Mouse (Mus musculus): ENCODE measurements around the gene Lxn. TPM values are rescaled to one million over a fixed set of nuclear protein-coding genes. Genes with fewer than 3 reads are reported as not detected.

The Lxn gene
- 295 and 298 TPM in 2 replicates for polyA plus RNA-seq (2015; fragmentation: Nextera tagmentation; extraction: Ambion mirVana)

DNA sequence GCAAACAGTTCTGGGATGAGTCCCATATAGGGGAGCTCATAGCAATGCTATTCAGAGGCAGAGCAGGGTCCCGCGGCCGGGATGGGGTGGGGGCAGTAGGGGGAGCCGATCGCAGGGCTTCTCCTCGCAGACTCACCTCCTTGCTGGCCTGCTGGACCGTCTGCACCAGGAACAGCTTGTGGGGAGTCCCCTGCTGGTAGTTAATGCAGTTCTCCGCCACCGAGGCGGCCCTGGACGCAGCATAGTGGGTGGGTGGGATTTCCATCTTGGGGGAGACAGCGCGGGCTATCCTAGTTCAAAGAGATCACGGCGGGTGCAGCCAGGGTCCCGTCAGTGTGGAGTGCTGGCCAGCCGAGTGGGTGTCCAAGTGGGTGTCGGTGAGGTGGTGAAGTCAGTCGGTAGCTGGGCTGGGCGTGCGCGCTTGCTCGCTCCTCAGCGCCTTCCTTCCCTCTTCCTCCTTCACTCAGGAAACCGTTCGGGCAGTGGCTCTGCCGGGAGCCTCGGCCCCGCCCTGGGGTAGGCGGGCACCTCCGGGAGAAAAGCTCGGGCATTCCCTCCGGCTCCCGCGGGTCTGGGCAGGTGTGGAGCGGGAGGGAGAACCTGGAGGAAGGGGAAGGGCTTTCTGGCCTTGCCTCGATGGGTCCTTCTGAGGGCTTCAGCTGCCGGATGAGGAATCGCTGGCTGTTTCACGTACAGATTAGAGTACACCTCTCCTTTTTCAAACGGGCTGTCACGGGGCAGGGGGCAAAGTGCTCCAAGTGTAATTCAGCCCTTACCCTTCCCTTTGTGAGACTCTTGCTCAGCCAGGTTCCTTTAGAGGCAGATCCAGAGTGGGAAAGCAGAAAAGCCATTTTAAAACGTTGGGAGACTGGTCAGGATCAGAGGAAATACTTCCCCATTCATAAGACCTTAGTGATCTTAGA lies at the start of gene Lxn:
Gene Lxn, minus strand, starts transcription at position 477 of the 923 bp plus-strand sequence.
- H3K4me2 ChIP-seq, result peak within 1 kb of the TSS; percentile 87
- H3K9ac ChIP-seq, result peak within 1 kb of the TSS; percentile 78
- WGBS, result 1% methylated on average over 43 of the region's 43 CpGs
- peaks cover 28% of the 10 kb centered on the region for H3K4me1 ChIP-seq (replicated peaks)
- H3K27me3 ChIP-seq, result no peaks in the 10 kb centered on the region
- peak; percentile 86 for ATAC-seq (ENCODE audit: low read depth)
- no peaks in the 10 kb centered on the region for H3K9me3 ChIP-seq
- H3K4me3 ChIP-seq, result peak within 1 kb of the TSS; percentile 54
- peak within 1 kb of the TSS; percentile 87 for H3K27ac ChIP-seq (replicated peaks)
- H3K36me3 ChIP-seq, result peaks cover 29% of the 10 kb centered on the region

DNA sequence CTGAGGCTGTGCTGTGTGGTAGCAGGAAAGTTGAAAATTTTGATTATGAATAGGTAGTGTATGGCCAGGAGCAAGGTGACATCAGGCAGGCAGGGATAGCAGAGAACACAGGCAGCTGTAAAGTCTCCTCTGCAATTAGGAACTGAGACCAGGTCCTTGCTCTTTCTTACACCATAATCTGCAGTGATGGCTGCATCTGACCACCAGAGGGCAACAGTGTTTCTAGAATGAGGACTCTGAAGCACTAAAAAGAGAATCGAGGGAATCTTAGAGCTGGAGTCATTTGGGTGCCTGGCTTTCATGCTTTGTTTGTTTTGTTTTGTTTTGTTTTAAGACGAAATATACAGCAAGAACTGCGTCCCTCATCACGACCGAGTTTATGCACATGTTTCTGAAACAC lies 49.1 kb upstream of the Lxn start:
- ATAC-seq (ENCODE audit: low read depth), result peak; percentile 49; the same call in 1 of the 2 replicates
- H3K27ac ChIP-seq (replicated peaks), result no peak overlapping the region
- H3K4me2 ChIP-seq, result no peak overlapping the region
- no peak overlapping the region for H3K9ac ChIP-seq
- H3K4me1 ChIP-seq (replicated peaks), result peaks cover 12% of the 10 kb centered on the region
- peaks cover 36% of the 10 kb centered on the region for H3K27me3 ChIP-seq
- H3K9me3 ChIP-seq, result no peaks in the 10 kb centered on the region
- no peaks in the 10 kb centered on the region for H3K36me3 ChIP-seq
- no peak overlapping the region for H3K4me3 ChIP-seq
- 2% methylated on average over 5 of the region's 5 CpGs for WGBS

DNA sequence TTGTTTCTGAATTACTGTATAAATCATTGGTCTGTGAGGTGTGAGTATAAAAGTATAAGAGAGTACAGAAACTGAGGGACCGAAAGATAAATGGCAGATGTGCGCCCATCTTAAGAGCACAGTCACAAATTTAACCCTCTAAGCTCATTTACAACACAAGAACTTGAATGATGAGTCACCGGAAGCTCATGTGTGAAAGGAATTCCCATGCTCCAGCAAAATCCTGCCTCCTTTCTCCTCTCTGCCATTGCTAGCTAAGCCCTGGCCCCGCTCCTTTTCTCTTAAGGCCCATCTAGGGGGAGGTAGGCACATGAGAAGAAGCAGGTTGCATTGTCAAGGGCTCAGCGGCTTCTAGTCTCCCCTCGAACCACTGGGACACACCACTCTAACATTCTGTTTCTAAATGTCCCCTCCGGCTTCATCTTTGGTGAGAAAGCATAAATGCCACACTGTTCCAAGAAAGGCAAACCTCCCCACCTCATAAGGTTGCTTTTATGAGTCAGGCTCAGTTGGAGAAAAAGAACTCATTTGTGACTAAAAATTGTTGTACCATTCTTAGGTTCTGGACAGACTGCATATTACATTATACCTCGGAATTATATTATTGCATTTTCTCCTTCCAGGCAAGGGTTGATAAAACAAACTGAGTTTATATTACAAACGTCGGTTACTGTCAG lies 44.6 kb upstream of the Lxn start:
- Histone ChIP-seq H3K9ac (no peak overlapping the region), H3K4me2 (no peak overlapping the region), H3K27ac (replicated peaks) (no peak overlapping the region), H3K36me3 (no peaks in the 10 kb centered on the region), H3K4me1 (replicated peaks) (no peaks in the 10 kb centered on the region), H3K9me3 (no peaks in the 10 kb centered on the region), H3K27me3 (peaks cover 1% of the 10 kb centered on the region), H3K4me3 (no peak overlapping the region)
- WGBS, result 91% methylated on average over 10 of the region's 10 CpGs
- ATAC-seq (ENCODE audit: low read depth), result no peak

DNA sequence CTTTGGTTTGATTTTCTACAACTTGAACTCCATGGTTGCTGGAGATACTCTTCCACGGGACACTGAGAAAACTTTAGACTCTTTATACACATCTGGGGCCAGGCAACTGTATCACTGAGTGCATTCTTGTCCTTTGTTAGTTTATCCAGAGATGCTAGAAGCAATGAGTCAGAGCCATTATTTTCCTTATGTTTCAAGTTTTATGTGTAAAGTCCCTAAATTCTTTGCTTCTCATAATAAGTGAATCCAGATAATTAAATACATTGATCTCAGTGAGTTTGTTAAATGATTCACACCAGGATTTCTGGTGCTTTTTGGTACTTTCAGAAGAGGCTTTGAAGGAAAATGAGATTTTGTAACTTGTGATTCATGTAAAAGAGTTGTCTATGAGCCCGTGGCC lies 41.6 kb upstream of the Lxn start:
- no peak overlapping the region for H3K27ac ChIP-seq (replicated peaks)
- H3K4me2 ChIP-seq, result no peak overlapping the region
- no peaks in the 10 kb centered on the region for H3K4me1 ChIP-seq (replicated peaks)
- H3K9me3 ChIP-seq, result no peaks in the 10 kb centered on the region
- H3K27me3 ChIP-seq, result no peaks in the 10 kb centered on the region
- 81% methylated on average over 2 of the region's 2 CpGs for WGBS
- H3K36me3 ChIP-seq, result no peaks in the 10 kb centered on the region
- no peak overlapping the region for H3K4me3 ChIP-seq
- H3K9ac ChIP-seq, result no peak overlapping the region
- no peak for ATAC-seq (ENCODE audit: low read depth)

DNA sequence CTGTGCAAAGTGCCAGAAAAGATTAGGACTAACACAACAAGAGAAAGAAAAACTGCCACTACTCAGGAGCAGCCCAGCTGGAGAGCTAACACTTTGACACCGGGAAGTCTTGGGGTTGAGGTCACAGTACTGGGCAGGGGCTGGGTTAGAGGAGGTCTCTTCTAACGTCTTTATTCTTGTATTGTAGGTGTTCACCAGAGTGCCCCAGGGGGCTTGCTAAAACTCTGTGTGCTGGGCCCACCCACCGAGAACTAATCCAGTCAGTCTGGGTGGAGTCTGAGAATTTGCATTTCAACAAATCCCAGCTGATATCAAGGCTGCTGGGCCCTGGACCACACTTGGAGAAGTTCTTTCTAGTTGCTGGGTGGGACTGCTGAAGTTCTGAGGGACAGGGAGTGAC lies 40.2 kb upstream of the Lxn start:
- no peak overlapping the region for H3K4me3 ChIP-seq
- no peaks in the 10 kb centered on the region for H3K4me1 ChIP-seq (replicated peaks)
- H3K27me3 ChIP-seq, result no peaks in the 10 kb centered on the region
- no peak overlapping the region for H3K4me2 ChIP-seq
- no peak overlapping the region for H3K27ac ChIP-seq (replicated peaks)
- H3K9ac ChIP-seq, result no peak overlapping the region
- no peak for ATAC-seq (ENCODE audit: low read depth)
- no peaks in the 10 kb centered on the region for H3K36me3 ChIP-seq
- 11% methylated on average over 3 of the region's 3 CpGs for WGBS
- H3K9me3 ChIP-seq, result no peaks in the 10 kb centered on the region

DNA sequence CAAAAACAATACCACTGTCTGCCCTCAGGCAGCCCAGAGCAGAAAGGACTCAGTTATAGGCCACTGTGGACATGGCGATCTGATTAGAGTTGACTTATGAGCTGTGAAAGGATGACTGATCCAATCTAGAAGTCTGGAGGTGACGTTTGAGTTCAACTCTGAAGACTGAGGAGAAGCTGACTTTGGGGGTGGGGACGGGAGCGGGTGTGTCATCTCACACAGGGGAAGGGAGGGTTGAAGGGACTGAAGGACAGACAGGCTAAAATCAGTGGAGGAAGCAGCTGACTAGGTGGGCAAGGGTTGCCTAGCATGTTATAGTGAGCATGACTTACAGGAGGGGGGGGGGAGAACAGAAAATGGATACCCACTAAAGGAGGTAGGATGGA lies 35.7 kb upstream of the Lxn start:
- no peaks in the 10 kb centered on the region for H3K9me3 ChIP-seq
- no peak overlapping the region for H3K4me3 ChIP-seq
- 93% methylated on average over 4 of the region's 4 CpGs for WGBS
- H3K9ac ChIP-seq, result no peak overlapping the region
- H3K4me1 ChIP-seq (replicated peaks), result no peaks in the 10 kb centered on the region
- no peak for ATAC-seq (ENCODE audit: low read depth)
- no peaks in the 10 kb centered on the region for H3K27me3 ChIP-seq
- H3K27ac ChIP-seq (replicated peaks), result no peak overlapping the region
- H3K4me2 ChIP-seq, result no peak overlapping the region
- no peaks in the 10 kb centered on the region for H3K36me3 ChIP-seq

DNA sequence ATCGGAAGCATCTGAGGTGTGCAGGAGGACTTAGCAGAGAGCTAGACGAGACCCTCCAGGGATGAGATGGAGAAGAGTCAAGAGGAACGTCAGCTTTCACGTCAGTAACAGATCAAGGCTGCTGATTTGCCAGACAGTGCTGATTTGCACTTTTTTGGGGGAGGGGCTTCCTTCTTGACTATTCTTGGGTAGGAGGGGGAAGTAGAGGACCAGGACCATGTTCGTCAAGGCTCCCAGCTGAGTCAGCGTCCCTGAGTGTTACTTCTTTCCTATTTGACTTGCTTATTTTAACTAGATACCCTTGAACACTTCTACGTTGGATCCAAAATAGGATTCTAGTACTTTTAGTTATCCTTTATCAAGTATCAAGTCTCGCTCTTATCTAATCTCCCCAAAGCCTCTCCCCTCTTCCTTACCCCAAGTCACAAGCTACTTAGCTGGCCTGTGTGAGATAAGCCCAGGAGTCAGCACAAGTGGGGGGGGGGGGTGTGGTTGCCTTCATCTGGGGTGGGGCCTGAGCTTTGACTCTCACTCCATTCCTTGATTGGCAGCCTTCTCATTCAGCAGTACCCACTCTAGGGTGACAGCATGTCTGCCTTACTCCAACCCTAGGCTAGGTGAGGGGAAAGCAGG lies 35.2 kb upstream of the Lxn start:
- H3K4me3 ChIP-seq, result no peak overlapping the region
- no peaks in the 10 kb centered on the region for H3K36me3 ChIP-seq
- H3K4me2 ChIP-seq, result no peak overlapping the region
- ATAC-seq (ENCODE audit: low read depth), result no peak
- no peaks in the 10 kb centered on the region for H3K27me3 ChIP-seq
- WGBS, result 91% methylated on average over 8 of the region's 8 CpGs
- no peak overlapping the region for H3K27ac ChIP-seq (replicated peaks)
- no peaks in the 10 kb centered on the region for H3K9me3 ChIP-seq
- H3K4me1 ChIP-seq (replicated peaks), result no peaks in the 10 kb centered on the region
- no peak overlapping the region for H3K9ac ChIP-seq

DNA sequence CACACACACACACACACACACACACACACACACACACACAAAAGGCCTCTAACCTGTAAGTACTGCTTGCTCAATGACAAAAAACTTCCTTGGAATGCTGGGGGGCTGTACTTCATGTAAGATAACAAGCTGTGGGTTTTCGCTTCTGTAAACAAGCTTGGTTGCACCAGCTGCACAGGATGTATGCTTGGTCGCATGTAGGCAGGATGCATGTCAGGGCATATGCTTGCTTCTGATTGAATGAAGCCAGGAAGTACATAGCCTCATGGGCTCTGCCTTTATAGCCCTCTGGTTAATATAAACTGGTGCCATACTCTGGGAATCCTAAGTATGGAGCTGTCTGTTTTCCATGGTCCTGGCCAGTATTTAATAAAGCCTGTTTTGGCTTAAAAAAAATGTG lies 34.3 kb upstream of the Lxn start:
- no peaks in the 10 kb centered on the region for H3K9me3 ChIP-seq

DNA sequence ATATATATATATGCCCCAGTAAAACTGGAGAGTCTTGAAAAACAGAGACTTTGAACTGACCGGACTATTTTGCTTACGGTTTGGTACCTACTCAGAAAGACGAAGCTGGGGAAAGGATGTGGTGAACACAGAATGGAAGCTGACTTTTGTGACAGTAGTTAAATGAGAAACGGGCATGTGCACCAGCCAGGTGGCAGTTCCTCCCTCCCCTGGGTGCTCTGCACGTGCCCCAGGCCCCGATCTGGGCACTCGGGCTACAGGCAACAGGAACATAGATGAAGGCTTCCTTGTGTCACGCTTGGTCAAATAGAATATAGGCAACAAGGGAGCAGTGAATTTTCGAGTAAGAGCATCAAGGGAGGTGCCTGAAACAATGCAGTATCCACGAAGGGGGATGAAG lies 32.6 kb upstream of the Lxn start:
- H3K36me3 ChIP-seq, result no peaks in the 10 kb centered on the region
- H3K9ac ChIP-seq, result no peak overlapping the region
- WGBS, result 78% methylated on average over 10 of the region's 10 CpGs
- H3K27me3 ChIP-seq, result no peaks in the 10 kb centered on the region
- H3K4me2 ChIP-seq, result no peak overlapping the region
- H3K27ac ChIP-seq (replicated peaks), result no peak overlapping the region
- no peak for ATAC-seq (ENCODE audit: low read depth)
- no peaks in the 10 kb centered on the region for H3K4me1 ChIP-seq (replicated peaks)
- H3K4me3 ChIP-seq, result no peak overlapping the region
- H3K9me3 ChIP-seq, result no peaks in the 10 kb centered on the region

More for the DNA sequence above, 34.3 kb upstream of the Lxn start:
- Histone ChIP-seq H3K9ac (no peak overlapping the region), H3K4me3 (no peak overlapping the region), H3K4me2 (no peak overlapping the region), H3K4me1 (replicated peaks) (no peaks in the 10 kb centered on the region), H3K27me3 (no peaks in the 10 kb centered on the region), H3K27ac (replicated peaks) (no peak overlapping the region), H3K36me3 (no peaks in the 10 kb centered on the region)
- WGBS, result 90% methylated on average over 2 of the region's 2 CpGs
- no peak for ATAC-seq (ENCODE audit: low read depth)

DNA sequence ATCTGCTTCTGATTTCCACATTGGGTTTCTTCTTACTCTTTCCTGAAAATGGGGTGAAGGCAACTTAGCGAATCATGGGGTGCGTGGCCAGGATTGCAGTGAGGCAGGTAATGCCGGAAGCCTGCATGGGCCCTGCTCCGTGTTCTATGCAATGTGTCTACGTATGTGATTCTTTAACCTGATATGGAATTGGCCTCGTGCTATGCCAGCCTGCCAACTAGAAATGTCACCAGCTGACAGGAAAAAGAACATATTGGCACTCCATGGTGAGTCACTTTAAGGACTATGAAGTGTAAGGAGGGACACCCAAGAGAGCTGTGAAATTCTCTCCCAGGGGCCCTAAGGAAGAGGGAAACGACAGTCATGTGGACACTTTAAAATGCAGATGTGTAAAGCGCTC lies 29.4 kb upstream of the Lxn start:
- ATAC-seq (ENCODE audit: low read depth), result no peak
- H3K27ac ChIP-seq (replicated peaks), result no peak overlapping the region
- no peak overlapping the region for H3K4me3 ChIP-seq
- no peak overlapping the region for H3K9ac ChIP-seq
- no peaks in the 10 kb centered on the region for H3K9me3 ChIP-seq
- no peaks in the 10 kb centered on the region for H3K36me3 ChIP-seq
- WGBS, result 81% methylated on average over 8 of the region's 8 CpGs
- H3K27me3 ChIP-seq, result no peaks in the 10 kb centered on the region
- no peaks in the 10 kb centered on the region for H3K4me1 ChIP-seq (replicated peaks)
- H3K4me2 ChIP-seq, result no peak overlapping the region

DNA sequence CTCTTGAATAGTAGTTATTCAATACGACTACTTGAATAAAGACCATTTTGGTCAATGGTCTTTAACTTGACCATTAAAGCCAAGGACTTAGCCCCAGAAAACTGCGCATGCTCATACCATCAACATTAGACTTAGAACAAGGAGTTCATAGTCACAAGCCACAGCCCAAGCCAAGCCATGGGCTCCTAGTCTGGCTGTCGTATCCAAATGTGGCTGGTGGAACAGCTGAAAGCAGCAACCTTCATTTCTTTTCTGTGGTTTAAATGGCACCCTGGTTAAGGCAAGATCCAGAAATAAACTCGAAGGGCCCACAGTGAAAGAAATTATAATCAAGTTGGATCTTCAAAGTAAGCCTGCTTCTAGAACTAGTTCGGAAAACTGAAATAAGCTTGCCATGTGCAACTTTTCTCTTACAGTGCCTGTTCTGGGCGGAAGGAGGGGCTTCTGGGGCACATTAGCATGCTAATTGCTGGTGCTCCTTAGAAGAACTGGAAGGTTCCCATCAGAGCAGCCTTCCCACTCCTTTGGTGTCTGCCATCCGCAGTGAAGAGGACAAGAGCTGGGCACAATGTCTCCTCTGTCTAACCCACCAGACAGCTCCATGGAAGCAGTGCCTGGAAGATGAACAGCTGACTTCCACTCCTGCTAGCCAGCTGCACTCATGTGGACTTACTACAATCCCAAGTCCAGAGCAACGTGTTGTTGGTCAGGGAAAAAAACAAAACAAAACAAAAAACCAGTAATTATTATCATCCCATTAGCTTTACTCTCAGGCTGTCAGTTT lies 28.6 kb upstream of the Lxn start:
- no peak overlapping the region for H3K9ac ChIP-seq
- no peaks in the 10 kb centered on the region for H3K27me3 ChIP-seq
- no peak overlapping the region for H3K4me2 ChIP-seq
- no peak overlapping the region for H3K27ac ChIP-seq (replicated peaks)
- no peak overlapping the region for H3K4me3 ChIP-seq
- peak; percentile 40; the same call in 1 of the 2 replicates for ATAC-seq (ENCODE audit: low read depth)
- no peaks in the 10 kb centered on the region for H3K36me3 ChIP-seq
- no peaks in the 10 kb centered on the region for H3K9me3 ChIP-seq
- WGBS, result 80% methylated on average over 8 of the region's 8 CpGs
- H3K4me1 ChIP-seq (replicated peaks), result no peaks in the 10 kb centered on the region

Measured in neural tube, embryonic 13.5 days (tissue).